Mouse (Mus musculus): ENCODE results near the gene Lhx4.

GRCm38 (mm10) chr1:155698373-155699159 lies 52.9 kb downstream of the Lhx4 start:
- no peak for TF ChIP-seq CTCF (conservative IDR thresholded peaks at IDR 0.05; ENCODE audit: low read length)
- TF ChIP-seq POU5F1 (IDR thresholded peaks at IDR 0.05; ENCODE audit: borderline replicate concordance, low read length): no peak
- TF ChIP-seq NANOG (IDR thresholded peaks at IDR 0.05; ENCODE audit: borderline replicate concordance, low read length): no peak
